10 mouse cellular contexts compared by ENCODE assay signal in genomic region chr9:42028807-42029206, GRCm38 (mm10).
DNase-seq lines count a peak whose midpoint lies in the region; ATAC-seq and TF ChIP-seq lines count a peak whose summit lies in the region.
"Had no signal": no experiment of that assay in that cellular context is flagged by ENCODE, and none has a peak within 500 bp of the region (broad histone marks: within the 10 kb centered on the region; RNA-seq: fewer than 3 reads in every experiment).

No protein-coding gene starts in this region.

- H3K27ac ChIP-seq in limb, embryonic 15.5 days: no peak overlapping the region
- no peak overlapping the region for H3K27ac ChIP-seq in limb, embryonic 10.5 days
- no peak overlapping the region for H3K27ac ChIP-seq in forebrain, embryonic 13.5 days
- no peak overlapping the region for H3K27ac ChIP-seq in intestine, postnatal 0 days (ENCODE audit: low read depth, low read length)
- H3K27ac ChIP-seq: hindbrain, embryonic 15.5 days; liver, embryonic 13.5 days had no signal

- H3K9ac ChIP-seq in limb, embryonic 15.5 days: no peak overlapping the region
- H3K9ac ChIP-seq in forebrain, embryonic 13.5 days: no peak overlapping the region
- no peak overlapping the region for H3K9ac ChIP-seq in intestine, postnatal 0 days (ENCODE audit: low read depth, low read length)
- H3K9ac ChIP-seq: hindbrain, embryonic 15.5 days; liver, embryonic 13.5 days had no signal

- H3K4me3 ChIP-seq in limb, embryonic 15.5 days: no peak overlapping the region
- no peak overlapping the region for H3K4me3 ChIP-seq in limb, embryonic 10.5 days
- H3K4me3 ChIP-seq in forebrain, embryonic 13.5 days: no peak overlapping the region
- no peak overlapping the region for H3K4me3 ChIP-seq in intestine, postnatal 0 days (ENCODE audit: low read depth, low read length)
- H3K4me3 ChIP-seq: hindbrain, embryonic 15.5 days; liver, embryonic 13.5 days had no signal

- no peaks in the 10 kb centered on the region for H3K36me3 ChIP-seq in limb, embryonic 15.5 days
- peaks cover 6% of the 10 kb centered on the region; the same call in 1 of the 2 replicates for H3K36me3 ChIP-seq in limb, embryonic 10.5 days
- peaks cover 19% of the 10 kb centered on the region for H3K36me3 ChIP-seq in forebrain, embryonic 13.5 days (ENCODE audit: poor library complexity, severe bottlenecking)
- peaks cover 19% of the 10 kb centered on the region; the same call in 1 of the 2 replicates for H3K36me3 ChIP-seq in intestine, postnatal 0 days (ENCODE audit: control insufficient read depth, insufficient read depth)
- H3K36me3 ChIP-seq: hindbrain, embryonic 15.5 days; liver, embryonic 13.5 days had no signal

- 56% methylated on average over 4 of the region's 4 CpGs for whole genome bisulfite sequencing in limb, embryonic 15.5 days
- WGBS in limb, embryonic 10.5 days: 76% methylated on average over 4 of the region's 4 CpGs
- 87% methylated on average over 4 of the region's 4 CpGs for WGBS in forebrain, embryonic 13.5 days
- 65% methylated on average over 4 of the region's 4 CpGs for WGBS in intestine, postnatal 0 days

- H3K27me3 ChIP-seq in limb, embryonic 15.5 days: no peaks in the 10 kb centered on the region
- no peaks in the 10 kb centered on the region for H3K27me3 ChIP-seq in limb, embryonic 10.5 days (ENCODE audit: low read depth, poor library complexity, severe bottlenecking)
- H3K27me3 ChIP-seq in forebrain, embryonic 13.5 days: peaks cover 8% of the 10 kb centered on the region; the same call in 1 of the 2 replicates
- no peaks in the 10 kb centered on the region for H3K27me3 ChIP-seq in intestine, postnatal 0 days (replicated peaks; ENCODE audit: control insufficient read depth, insufficient read depth, low read length)
- H3K27me3 ChIP-seq: hindbrain, embryonic 15.5 days; liver, embryonic 13.5 days had no signal

- peaks cover 3% of the 10 kb centered on the region; the same call in 1 of the 2 replicates for H3K4me1 ChIP-seq in limb, embryonic 15.5 days
- H3K4me1 ChIP-seq in limb, embryonic 10.5 days: peaks cover 6% of the 10 kb centered on the region
- no peaks in the 10 kb centered on the region for H3K4me1 ChIP-seq in forebrain, embryonic 13.5 days
- H3K4me1 ChIP-seq in intestine, postnatal 0 days (replicated peaks; ENCODE audit: control insufficient read depth, insufficient read depth, low read length): no peaks in the 10 kb centered on the region
- H3K4me1 ChIP-seq: hindbrain, embryonic 15.5 days; liver, embryonic 13.5 days had no signal

- TF ChIP-seq CTCF in intestine, postnatal 0 days (IDR thresholded peaks at IDR 0.05; ENCODE audit: low read depth): no peak

- H3K4me2 ChIP-seq in limb, embryonic 15.5 days: no peak overlapping the region
- no peak overlapping the region for H3K4me2 ChIP-seq in forebrain, embryonic 13.5 days
- no peak overlapping the region for H3K4me2 ChIP-seq in intestine, postnatal 0 days (replicated peaks; ENCODE audit: low read depth)
- H3K4me2 ChIP-seq: hindbrain, embryonic 15.5 days; liver, embryonic 13.5 days had no signal

- DNase-seq in limb, embryonic 10.5 days (ENCODE audit: low spot score): no peak
- DNase-seq in c-Kit-positive CD71-negative TER-119-negative erythroid progenitor cells, embryonic 14.5 days (ENCODE audit: low read depth): peak; percentile 14
- peak; percentile 48 for DNase-seq in lung, postnatal 10 days
- peak; percentile 47 to 90 for DNase-seq in spleen, postnatal 10 days (ENCODE audit: low spot score in 2 of 2)
- DNase-seq: liver, embryonic 13.5 days had no signal

- no peaks in the 10 kb centered on the region for H3K9me3 ChIP-seq in limb, embryonic 15.5 days
- H3K9me3 ChIP-seq in limb, embryonic 10.5 days (replicated peaks): no peaks in the 10 kb centered on the region
- no peaks in the 10 kb centered on the region for H3K9me3 ChIP-seq in forebrain, embryonic 13.5 days (replicated peaks)
- no peaks in the 10 kb centered on the region for H3K9me3 ChIP-seq in intestine, postnatal 0 days (ENCODE audit: control insufficient read depth)
- H3K9me3 ChIP-seq: hindbrain, embryonic 15.5 days; liver, embryonic 13.5 days had no signal

- 0 out of 2 replicates have a peak, but pooled peaks have one; percentile 48 for ATAC-seq in limb, embryonic 15.5 days (ENCODE audit: insufficient number of reproducible peaks, low FRiP score, low TSS enrichment, low read depth)
- no peak for ATAC-seq in forebrain, embryonic 13.5 days
- no peak for ATAC-seq in intestine, postnatal 0 days
- no peak for ATAC-seq in erythroblast, adult 5-6 weeks (replicated peaks; ENCODE audit: low FRiP score, poor library complexity, severe bottlenecking)
